Mouse (Mus musculus) hindbrain, postnatal 0 days (tissue): ENCODE measurements at regions not wholly inside any gene's neighbourhood (a gene's known extent, or its start where the extent isn't known, plus 50 kb on each side); places are given as distances from the start of the nearest gene placed in this dataset.

ENCODE experiments used
- ATAC-seq: fragments of 200-750 bp; cut with Nextera tagmentation; 2 replicates; pipeline ENCODE4 v1.8.0; 2017; ENCODE audit warnings: mild to moderate bottlenecking, moderate TSS enrichment, moderate library complexity
- DNase-seq: peaks from one replicate; pipeline ENCODE4 v3.0.0-alpha.2; 2015; ENCODE audit warnings: low spot score
- H3K27ac ChIP-seq: fragments of 300-500 bp; sonication (generic); 2 replicates; pipeline ENCODE4 v1.5.1; 2014; ENCODE audit warnings: mild to moderate bottlenecking
- H3K27me3 ChIP-seq: fragments of 300-500 bp; sonication (generic); 2 replicates; pipeline ENCODE4 v1.6.1; 2014; ENCODE audit warnings: low read length, mixed read lengths; ENCODE audit not compliant: insufficient read depth
- H3K36me3 ChIP-seq: fragments of 300-500 bp; sonication (generic); 2 replicates; pipeline ENCODE4 v1.6.1; 2014; ENCODE audit warnings: low read length, mixed read lengths; ENCODE audit not compliant: insufficient read depth
- H3K4me1 ChIP-seq: fragments of 300-500 bp; sonication (generic); 2 replicates; pipeline ENCODE4 v1.6.1; 2014; ENCODE audit warnings: antibody characterized with exemption, low read length, mixed read lengths; ENCODE audit not compliant: insufficient read depth
- H3K4me2 ChIP-seq: fragments of 300-500 bp; sonication (generic); 2 replicates; pipeline ENCODE4 v1.6.1; 2014; ENCODE audit warnings: low read depth, mild to moderate bottlenecking, low read length, moderate library complexity, mixed read lengths
- H3K4me3 ChIP-seq: fragments of 300-500 bp; sonication (generic); 2 replicates; pipeline ENCODE4 v1.5.1; 2014; ENCODE audit warnings: low read length
- H3K9ac ChIP-seq: fragments of 300-500 bp; sonication (generic); replicated peaks from 2 replicates; pipeline ENCODE4 v1.6.1; 2014; ENCODE audit warnings: mild to moderate bottlenecking, low read length, moderate library complexity, mixed read lengths
- H3K9me3 ChIP-seq: fragments of 300-500 bp; sonication (generic); 2 replicates; pipeline ENCODE4 v1.6.1; 2016; ENCODE audit warnings: low read length, mixed read lengths
- CTCF ChIP-seq: IDR thresholded peaks from 2 replicates; pipeline ENCODE4 v1.5.1; 2016; ENCODE audit warnings: antibody characterized with exemption, control low read depth, low read depth
- WGBS: fragments of 180-500 bp; shearing (Covaris S2); extraction: QIAGEN DNeasy Blood & Tissue Kit; methylation state at CpG from one replicate; pipeline ENCODE4 v1.1.7; 2014; 5-methylcytosine and 5-hydroxymethylcytosine counted together

- H3K27me3 ChIP-seq = no peaks in the 10 kb centered on the region
- no peaks in the 10 kb centered on the region for H3K36me3 ChIP-seq
- no peak for ATAC-seq
- no peaks in the 10 kb centered on the region for H3K4me1 ChIP-seq
- no peaks in the 10 kb centered on the region for H3K9me3 ChIP-seq
- no peak for TF ChIP-seq CTCF
- no peak for DNase-seq
- H3K4me2 ChIP-seq = no peak overlapping the region
- WGBS = 83% methylated on average over 8 of the region's 8 CpGs
- H3K9ac ChIP-seq = no peak overlapping the region
- no peak overlapping the region for H3K27ac ChIP-seq
- no peak overlapping the region for H3K4me3 ChIP-seq
These were observed 160.9 kb upstream of the Mphosph6 start for GRCm38 (mm10) chr8:117962666-117963065.

- Histone ChIP-seq H3K9ac (no peak overlapping the region), H3K27me3 (no peaks in the 10 kb centered on the region), H3K27ac (no peak overlapping the region), H3K4me2 (peak overlapping the region; percentile 24), H3K4me3 (no peak overlapping the region), H3K4me1 (no peaks in the 10 kb centered on the region), H3K9me3 (no peaks in the 10 kb centered on the region), H3K36me3 (no peaks in the 10 kb centered on the region)
- WGBS = 39% methylated on average over 8 of the region's 8 CpGs
- ATAC-seq (no peak), DNase-seq (peak; percentile 35)
- no peak for TF ChIP-seq CTCF
These were observed 157.8 kb upstream of the Mphosph6 start for GRCm38 (mm10) chr8:117959501-117959900.

- Histone ChIP-seq H3K9ac (no peak overlapping the region), H3K4me1 (no peaks in the 10 kb centered on the region), H3K4me2 (no peak overlapping the region), H3K27me3 (no peaks in the 10 kb centered on the region), H3K4me3 (no peak overlapping the region), H3K9me3 (no peaks in the 10 kb centered on the region), H3K27ac (no peak overlapping the region), H3K36me3 (no peaks in the 10 kb centered on the region)
- WGBS = 45% methylated on average over 3 of the region's 3 CpGs
- ATAC-seq (no peak), DNase-seq (no peak)
- peak; percentile 41 for TF ChIP-seq CTCF
These were observed 157.2 kb upstream of the Mphosph6 start for GRCm38 (mm10) chr8:117958914-117959313.

- Histone ChIP-seq H3K36me3 (no peaks in the 10 kb centered on the region), H3K27ac (no peak overlapping the region), H3K4me3 (no peak overlapping the region), H3K4me1 (peaks cover 5% of the 10 kb centered on the region; the same call in 1 of the 2 replicates), H3K9me3 (no peaks in the 10 kb centered on the region), H3K27me3 (no peaks in the 10 kb centered on the region), H3K4me2 (no peak overlapping the region), H3K9ac (no peak overlapping the region)
- DNase-seq (no peak), ATAC-seq (no peak)
- WGBS = 9% methylated on average over 5 of the region's 5 CpGs
- no peak for TF ChIP-seq CTCF
These were observed 149.9 kb upstream of the Mphosph6 start for GRCm38 (mm10) chr8:117951656-117952055.

GRCm38 (mm10) chr8:117946540-117946939, 144.8 kb upstream of the Mphosph6 start:
- DNase-seq (no peak), ATAC-seq (no peak)
- Histone ChIP-seq H3K9ac (no peak overlapping the region), H3K27ac (no peak overlapping the region), H3K9me3 (no peaks in the 10 kb centered on the region), H3K36me3 (no peaks in the 10 kb centered on the region), H3K4me1 (peaks cover 2% of the 10 kb centered on the region; the same call in 1 of the 2 replicates), H3K4me2 (no peak overlapping the region), H3K4me3 (no peak overlapping the region), H3K27me3 (no peaks in the 10 kb centered on the region)
- 50% methylated on average over 3 of the region's 3 CpGs for WGBS
- TF ChIP-seq CTCF = no peak

GRCm38 (mm10) chr8:117934566-117935094, 132.9 kb upstream of the Mphosph6 start:
- Histone ChIP-seq H3K4me3 (no peak overlapping the region), H3K4me1 (0 out of 2 replicates have a peak, but pooled peaks cover 5% of the 10 kb centered on the region), H3K9me3 (no peaks in the 10 kb centered on the region), H3K36me3 (no peaks in the 10 kb centered on the region), H3K27me3 (no peaks in the 10 kb centered on the region; the same call in 1 of the 2 replicates), H3K4me2 (no peak overlapping the region), H3K27ac (no peak overlapping the region), H3K9ac (no peak overlapping the region)
- no peak for DNase-seq
- 91% methylated on average over 16 of the region's 16 CpGs for WGBS
- ATAC-seq = no peak; the same call in 1 of the 2 replicates
- no peak for TF ChIP-seq CTCF

GRCm38 (mm10) chr8:117930687-117931086, 128.9 kb upstream of the Mphosph6 start:
- Histone ChIP-seq H3K4me3 (no peak overlapping the region), H3K9ac (no peak overlapping the region), H3K36me3 (no peaks in the 10 kb centered on the region), H3K4me1 (no peaks in the 10 kb centered on the region), H3K27me3 (no peaks in the 10 kb centered on the region), H3K4me2 (no peak overlapping the region), H3K27ac (no peak overlapping the region), H3K9me3 (no peaks in the 10 kb centered on the region)
- TF ChIP-seq CTCF = peak; percentile 74
- ATAC-seq (no peak), DNase-seq (peak; percentile 82)
- 57% methylated on average over 6 of the region's 6 CpGs for WGBS
